Mouse (Mus musculus) thymus, adult 2 months (tissue): ENCODE data around the gene Hnrnpul2. TPM values are rescaled to one million over a fixed set of nuclear protein-coding genes. Genes with fewer than 3 reads are reported as not detected.

Experiments used
- DNase-seq: peaks from one replicate; pipeline ENCODE4 v3.0.0; 2021
- H3K27ac ChIP-seq: fragments of 200-500 bp; 2 replicates; pipeline ENCODE4 v1.5.1; 2012; ENCODE audit warnings: low read length, control low read depth; ENCODE audit not compliant: control insufficient read depth, insufficient read depth
- H3K27me3 ChIP-seq: fragments of 200-500 bp; 2 replicates; pipeline ENCODE4 v1.6.1; 2012; ENCODE audit warnings: mild to moderate bottlenecking, low read length, moderate library complexity, mixed read lengths; ENCODE audit not compliant: control insufficient read depth, insufficient read depth
- H3K36me3 ChIP-seq: fragments of 200-500 bp; 2 replicates; pipeline ENCODE4 v1.6.1; 2012; ENCODE audit warnings: mild to moderate bottlenecking, low read length, moderate library complexity; ENCODE audit not compliant: control insufficient read depth, insufficient read depth
- H3K4me1 ChIP-seq: fragments of 200-500 bp; replicated peaks from 2 replicates; pipeline ENCODE4 v1.6.1; 2012; ENCODE audit warnings: low read length; ENCODE audit not compliant: control insufficient read depth, insufficient read depth
- H3K4me3 ChIP-seq: fragments of 200-500 bp; 2 replicates; pipeline ENCODE4 v1.5.1; 2012; ENCODE audit warnings: mild to moderate bottlenecking, low read length, control low read depth, moderate library complexity; ENCODE audit not compliant: control insufficient read depth, insufficient read depth
- CTCF ChIP-seq: fragments of 200-500 bp; IDR thresholded peaks from 2 replicates; pipeline ENCODE4 v1.5.1; 2012; ENCODE audit warnings: mild to moderate bottlenecking, control low read depth, low read length, moderate library complexity, borderline replicate concordance; ENCODE audit not compliant: control insufficient read depth, poor library complexity, insufficient read depth; ENCODE audit errors: extremely low read depth
- POLR2A ChIP-seq: fragments of 200-500 bp; IDR thresholded peaks from 2 replicates; pipeline ENCODE4 v1.6.1; 2012; ENCODE audit warnings: mild to moderate bottlenecking, low read length, control low read depth, moderate library complexity; ENCODE audit not compliant: control insufficient read depth, poor library complexity, insufficient read depth; ENCODE audit errors: extremely low read depth
- WGBS: fragments of 180-500 bp; shearing (Covaris S2); methylation state at CpG from one replicate; pipeline ENCODE4 v1.1.7; 2018; 5-methylcytosine and 5-hydroxymethylcytosine counted together
- polyA plus RNA-seq: library from polyadenylated mRNA; depleted of rRNA; stranded (reverse); fragments of >200 nt; gene quantifications from 2 replicates; pipeline ENCODE4 v1.2.3, GENCODE M21; 2012

The Hnrnpul2 gene
- polyA plus RNA-seq, 1 experiment, result 29.3 TPM

- Histone ChIP-seq H3K36me3 (peaks cover 18% of the 10 kb centered on the region), H3K4me3 (peak overlapping the region; percentile 92), H3K27ac (peak overlapping the region; percentile 35), H3K27me3 (no peaks in the 10 kb centered on the region), H3K4me1 (peaks cover 9% of the 10 kb centered on the region)
- no peak for TF ChIP-seq CTCF
- no peak for TF ChIP-seq POLR2A
- no peak for DNase-seq
- 24% methylated on average over 9 of the region's 9 CpGs for WGBS
Observed at GRCm38 (mm10) chr19:8870838-8871237, 51.0 kb downstream of the Hnrnpul2 start.

GRCm38 (mm10) chr19:8871267-8872186, 51.7 kb downstream of the Hnrnpul2 start, which contains the start of gene Ubxn1:
Gene Ubxn1, plus strand, starts transcription at chr19:8871496.
- Histone ChIP-seq H3K27ac (peak within 1 kb of the TSS; percentile 35), H3K4me3 (peak within 1 kb of the TSS; percentile 92), H3K27me3 (no peaks in the 10 kb centered on the region), H3K4me1 (peaks cover 9% of the 10 kb centered on the region), H3K36me3 (peaks cover 18% of the 10 kb centered on the region)
- DNase-seq, result peak; percentile 99
- under 1% methylated on average over 59 of the region's 59 CpGs for WGBS
- TF ChIP-seq POLR2A, result peak; percentile 63; the same call in 1 of the 2 replicates
- TF ChIP-seq CTCF, result 0 out of 2 replicates have a peak, but pooled peaks have one; percentile 21

- Histone ChIP-seq H3K27ac (no peak overlapping the region), H3K36me3 (peaks cover 18% of the 10 kb centered on the region), H3K4me3 (peak overlapping the region; percentile 92), H3K4me1 (peaks cover 9% of the 10 kb centered on the region), H3K27me3 (no peaks in the 10 kb centered on the region)
- no peak for DNase-seq
- no peak for TF ChIP-seq CTCF
- WGBS, result 77% methylated on average over 10 of the region's 10 CpGs
Observed at GRCm38 (mm10) chr19:8872266-8872840, 52.5 kb downstream of the Hnrnpul2 start.

GRCm38 (mm10) chr19:8875031-8875430, 55.2 kb downstream of the Hnrnpul2 start:
- 98% methylated on average over 7 of the region's 7 CpGs for WGBS
- Histone ChIP-seq H3K4me3 (no peak overlapping the region), H3K27me3 (no peaks in the 10 kb centered on the region), H3K4me1 (peaks cover 10% of the 10 kb centered on the region), H3K27ac (no peak overlapping the region), H3K36me3 (peaks cover 18% of the 10 kb centered on the region)
- TF ChIP-seq POLR2A (no peak), CTCF (no peak)
- no peak for DNase-seq

GRCm38 (mm10) chr19:8880311-8881033, 60.7 kb downstream of the Hnrnpul2 start, which contains the start of gene Uqcc3:
Gene Uqcc3, minus strand, starts transcription at chr19:8880923.
- Histone ChIP-seq H3K27ac (peak within 1 kb of the TSS; percentile 66), H3K27me3 (no peaks in the 10 kb centered on the region), H3K36me3 (no peaks in the 10 kb centered on the region), H3K4me1 (peaks cover 5% of the 10 kb centered on the region), H3K4me3 (peak within 1 kb of the TSS; percentile 95)
- DNase-seq, result peak; percentile 93
- no peak for TF ChIP-seq CTCF
- peak; percentile 93 for TF ChIP-seq POLR2A
- under 1% methylated on average over 42 of the region's 42 CpGs for WGBS

- 2% methylated on average over 3 of the region's 3 CpGs for WGBS
- no peaks in the 10 kb centered on the region for H3K27me3 ChIP-seq
- no peak for DNase-seq
- no peak for TF ChIP-seq POLR2A
- TF ChIP-seq CTCF, result no peak
- no peak overlapping the region for H3K27ac ChIP-seq
- H3K4me3 ChIP-seq, result no peak overlapping the region
- H3K4me1 ChIP-seq, result peaks cover 5% of the 10 kb centered on the region
- no peaks in the 10 kb centered on the region for H3K36me3 ChIP-seq
Observed at GRCm38 (mm10) chr19:8881034-8881392, 61.2 kb downstream of the Hnrnpul2 start.
